15 mouse cellular contexts compared by ENCODE assay signal in the genomic region with DNA sequence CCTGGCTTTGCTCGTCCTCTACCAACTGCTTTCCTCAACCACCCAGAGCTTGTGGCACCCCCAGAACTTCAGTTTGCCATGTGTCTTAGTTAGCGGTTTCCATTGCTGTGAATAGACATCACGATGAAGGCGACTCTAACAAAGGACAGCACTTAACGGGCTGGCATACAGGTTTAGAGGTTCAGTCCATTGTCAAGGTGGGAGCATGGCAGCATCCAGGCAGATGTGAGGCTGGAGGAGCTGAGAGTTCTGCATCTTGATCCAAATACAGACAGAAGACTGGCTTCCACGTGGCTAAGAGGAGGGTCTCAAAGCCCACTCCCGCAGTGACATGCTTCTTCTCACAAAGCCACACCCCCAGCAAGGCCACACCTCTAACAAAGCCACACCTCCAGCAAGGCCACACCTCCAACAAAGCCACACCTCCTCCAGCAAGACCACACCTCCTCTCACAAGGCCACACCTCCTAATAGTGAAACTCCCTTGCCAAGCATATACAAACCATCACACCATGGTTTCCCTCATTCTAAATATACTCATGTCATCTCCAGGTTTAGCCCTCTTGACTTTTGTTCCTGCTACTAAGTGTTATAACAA. TPM values are rescaled to one million over a fixed set of nuclear protein-coding genes. Genes with fewer than 3 reads are reported as not detected.
A peak's percentile ranks its signal among the peaks of the same experiment; 100 is the strongest.
DNase-seq lines count a peak whose midpoint lies in the region; ATAC-seq and TF ChIP-seq lines count a peak whose summit lies in the region.
"Had no signal": no experiment of that assay in that cellular context is flagged by ENCODE, and none has a peak within 500 bp of the region (broad histone marks: within the 10 kb centered on the region; RNA-seq: fewer than 3 reads in every experiment).

No protein-coding gene starts in this region.

- no peaks in the 10 kb centered on the region for H3K27me3 ChIP-seq in hindbrain, postnatal 0 days (ENCODE audit: insufficient read depth, low read length)
- H3K27me3 ChIP-seq in hindbrain, embryonic 10.5 days (ENCODE audit: insufficient read depth, poor library complexity, severe bottlenecking), result no peaks in the 10 kb centered on the region
- H3K27me3 ChIP-seq: hindbrain, embryonic 13.5 days; midbrain, embryonic 15.5 days had no signal

- ATAC-seq in hindbrain, postnatal 0 days, result peak; percentile 66; the same call in 1 of the 2 replicates
- peak; percentile 49 for ATAC-seq in CD4-positive, CD25-positive, alpha-beta regulatory T cell, adult 4 months
- ATAC-seq in erythroid progenitor cell, adult 5-6 weeks (replicated peaks; ENCODE audit: low FRiP score, poor library complexity, severe bottlenecking), result peak; percentile 74
- peak; percentile 72 for ATAC-seq in megakaryocyte-erythroid progenitor cell, adult 5-6 weeks (replicated peaks; ENCODE audit: low FRiP score, low TSS enrichment, poor library complexity, severe bottlenecking)
- ATAC-seq: midbrain, embryonic 15.5 days had no signal

- TF ChIP-seq CTCF in hindbrain, postnatal 0 days (IDR thresholded peaks at IDR 0.05; ENCODE audit: low read depth), result no peak

- H3K4me1 ChIP-seq in hindbrain, postnatal 0 days (ENCODE audit: insufficient read depth, low read length), result no peaks in the 10 kb centered on the region
- H3K4me1 ChIP-seq in hindbrain, embryonic 10.5 days (replicated peaks), result peaks cover 8% of the 10 kb centered on the region; the same call in 1 of the 2 replicates
- H3K4me1 ChIP-seq: hindbrain, embryonic 13.5 days; midbrain, embryonic 15.5 days had no signal

- no peak overlapping the region for H3K4me3 ChIP-seq in hindbrain, postnatal 0 days (ENCODE audit: low read length)
- no peak overlapping the region for H3K4me3 ChIP-seq in hindbrain, embryonic 10.5 days
- H3K4me3 ChIP-seq: hindbrain, embryonic 13.5 days; left cerebral cortex, adult 2 months; midbrain, embryonic 15.5 days had no signal

- H3K4me2 ChIP-seq in hindbrain, postnatal 0 days (ENCODE audit: low read depth, low read length), result no peak overlapping the region
- H3K4me2 ChIP-seq: hindbrain, embryonic 13.5 days; midbrain, embryonic 15.5 days had no signal

- H3K9me3 ChIP-seq in hindbrain, postnatal 0 days (ENCODE audit: low read length), result no peaks in the 10 kb centered on the region
- H3K9me3 ChIP-seq in hindbrain, embryonic 10.5 days, result no peaks in the 10 kb centered on the region
- H3K9me3 ChIP-seq: hindbrain, embryonic 13.5 days; midbrain, embryonic 15.5 days had no signal

- 56% methylated on average over 7 of the region's 7 CpGs for WGBS in hindbrain, postnatal 0 days
- 56% methylated on average over 7 of the region's 7 CpGs for WGBS in hindbrain, embryonic 10.5 days

- H3K27ac ChIP-seq in hindbrain, postnatal 0 days, result no peak overlapping the region
- no peak overlapping the region for H3K27ac ChIP-seq in hindbrain, embryonic 10.5 days
- H3K27ac ChIP-seq: hindbrain, embryonic 13.5 days; left cerebral cortex, adult 2 months; midbrain, embryonic 15.5 days had no signal

- no peak overlapping the region for H3K9ac ChIP-seq in hindbrain, postnatal 0 days (replicated peaks; ENCODE audit: low read length)
- H3K9ac ChIP-seq: hindbrain, embryonic 13.5 days; midbrain, embryonic 15.5 days had no signal

- DNase-seq in hindbrain, postnatal 0 days (ENCODE audit: low spot score), result no peak
- no peak for DNase-seq in hindbrain, embryonic 10.5 days (ENCODE audit: low spot score)
- DNase-seq in spleen, postnatal 36 days (ENCODE audit: low spot score in 2 of 2), result no peak
- no peak for DNase-seq in adrenal gland, postnatal 10 days
- no peak for DNase-seq in cerebellum, postnatal 10 days
- DNase-seq: cerebellum, adult 11 months; kidney, postnatal 14 days; lung, adult 2 months; thymus, adult 2 months had no signal

- no peaks in the 10 kb centered on the region for H3K36me3 ChIP-seq in hindbrain, postnatal 0 days (ENCODE audit: insufficient read depth, low read length)
- no peaks in the 10 kb centered on the region for H3K36me3 ChIP-seq in hindbrain, embryonic 10.5 days
- H3K36me3 ChIP-seq: hindbrain, embryonic 13.5 days; midbrain, embryonic 15.5 days had no signal

RNA-seq across cellular contexts. Expression of gene Myl12a, which starts 8.1 kb away (rescaled TPM):
- 30.9 and 36.5 TPM in 2 replicates for total RNA-seq in hindbrain, postnatal 0 days (2014; rRNA removed)
- 101 and 107 TPM in 2 replicates for polyA plus RNA-seq in hindbrain, postnatal 0 days (2015; fragmentation: Nextera tagmentation; extraction: Ambion mirVana)
- polyA plus RNA-seq in hindbrain, embryonic 10.5 days (2016; fragmentation: Nextera tagmentation; extraction: Ambion mirVana), result 427 and 441 TPM in 2 replicates
- 100 to 1,000 TPM; 601 to 659 TPM for polyA plus RNA-seq in CD4-positive, CD25-positive, alpha-beta regulatory T cell, adult 4 months (2017; shearing (Covaris generic))
- 108 and 111 TPM in 2 replicates for total RNA-seq in erythroid progenitor cell, adult 5-6 weeks (2015; ENCODE audit: low replicate concordance)
- 28.0 and 45.2 TPM in 2 replicates for total RNA-seq in erythroid progenitor cell, adult 5-6 weeks (2017; ENCODE audit: low replicate concordance)
- 185 and 246 TPM in 2 replicates for total RNA-seq in megakaryocyte-erythroid progenitor cell, adult 5-6 weeks (2014; fragmentation: Nextera tagmentation)
- total RNA-seq in megakaryocyte-erythroid progenitor cell, adult 5-6 weeks (2017), result 162 and 168 TPM in 2 replicates
- total RNA-seq in adrenal gland, postnatal 10 days (2021), result 100 to 1,000 TPM; 324 to 354 TPM

RNA-seq across cellular contexts. Expression of gene Myom1, which starts 8.3 kb away (rescaled TPM):
- 1.7 and 3.7 TPM in 2 replicates for total RNA-seq in hindbrain, postnatal 0 days (2014; rRNA removed)
- 0.82 and 0.90 TPM in 2 replicates for polyA plus RNA-seq in hindbrain, postnatal 0 days (2015; fragmentation: Nextera tagmentation; extraction: Ambion mirVana)
- 0.99 and 2.7 TPM in 2 replicates for polyA plus RNA-seq in hindbrain, embryonic 10.5 days (2016; fragmentation: Nextera tagmentation; extraction: Ambion mirVana)
- polyA plus RNA-seq in CD4-positive, CD25-positive, alpha-beta regulatory T cell, adult 4 months (2017; shearing (Covaris generic)), result 1 to 10 TPM in 1 of 2 experiments, under 1 TPM in 1; 0.28 to 1.6 TPM
- total RNA-seq in erythroid progenitor cell, adult 5-6 weeks (2015; ENCODE audit: low replicate concordance), result 0.42 TPM in 1 of 2 replicates, not detected in the other
- total RNA-seq in erythroid progenitor cell, adult 5-6 weeks (2017; ENCODE audit: low replicate concordance), result 2.1 TPM in 1 of 2 replicates, not detected in the other
- total RNA-seq in megakaryocyte-erythroid progenitor cell, adult 5-6 weeks (2014; fragmentation: Nextera tagmentation), result 2.8 and 9.2 TPM in 2 replicates
- 1.0 and 1.9 TPM in 2 replicates for total RNA-seq in megakaryocyte-erythroid progenitor cell, adult 5-6 weeks (2017)
- total RNA-seq in adrenal gland, postnatal 10 days (2021), result 10 to 100 TPM; 24.4 to 98.7 TPM
